Mouse (Mus musculus) erythroblast, embryonic 14.5 days (primary cell): ENCODE measurements around the gene Mindy2. TPM values are rescaled to one million over a fixed set of nuclear protein-coding genes. Genes with fewer than 3 reads are reported as not detected.
"Not testable (repeated sequence)": the region's sequence is repeated elsewhere in the genome, so short reads cannot be mapped to it uniquely, and the experiment has no call there.

Source experiments
- H3K27me3 ChIP-seq: 2 replicates; pipeline ENCODE4 v1.6.1; 2012; ENCODE audit warnings: inconsistent platforms; ENCODE audit not compliant: control insufficient read depth
- H3K36me3 ChIP-seq: 2 replicates; pipeline ENCODE4 v1.6.1; 2012; ENCODE audit warnings: mild to moderate bottlenecking, inconsistent platforms; ENCODE audit not compliant: control insufficient read depth
- H3K4me1 ChIP-seq: 2 replicates; pipeline ENCODE4 v1.6.1; 2012; ENCODE audit warnings: inconsistent platforms; ENCODE audit not compliant: control insufficient read depth
- H3K4me3 ChIP-seq: replicated peaks from 2 replicates; pipeline ENCODE3; 2012; ENCODE audit warnings: moderate library complexity, mild to moderate bottlenecking, inconsistent platforms
- H3K9me3 ChIP-seq: 2 replicates; pipeline ENCODE4 v1.6.1; 2012; ENCODE audit warnings: low read length, inconsistent platforms, mixed read lengths; ENCODE audit not compliant: control insufficient read depth
- GATA1 ChIP-seq: IDR thresholded peaks from 2 replicates; pipeline ENCODE4 v1.6.1; 2012; ENCODE audit warnings: low read length, inconsistent platforms, mixed read lengths
- TAL1 ChIP-seq: IDR thresholded peaks from 3 replicates; pipeline ENCODE4 v1.6.1; 2012; ENCODE audit warnings: low read length, inconsistent platforms, mixed read lengths
- polyA plus RNA-seq: library from polyadenylated mRNA; stranded (reverse); fragments of >175 nt; gene quantifications from 2 replicates; pipeline ENCODE4 v1.2.3, GENCODE M21; 2012

Mindy2 gene
- polyA plus RNA-seq, 1 experiment: 6.8 TPM

GRCm38 (mm10) chr9:70567651-70568050, 89.3 kb downstream of the Mindy2 start:
- H3K36me3 ChIP-seq: peaks cover 55% of the 10 kb centered on the region

GRCm38 (mm10) chr9:70562825-70563224, 94.1 kb downstream of the Mindy2 start:
- H3K27me3 ChIP-seq: no peaks in the 10 kb centered on the region
- H3K36me3 ChIP-seq: peaks cover 63% of the 10 kb centered on the region
- TF ChIP-seq TAL1 (no peak), GATA1 (no peak)
- no peak overlapping the region for H3K4me3 ChIP-seq
- no peaks in the 10 kb centered on the region; the same call in 1 of the 2 replicates for H3K4me1 ChIP-seq
- no peaks in the 10 kb centered on the region for H3K9me3 ChIP-seq

More at GRCm38 (mm10) chr9:70567651-70568050, 89.3 kb downstream of the Mindy2 start:
- Histone ChIP-seq H3K4me1 (no peaks in the 10 kb centered on the region; the same call in 1 of the 2 replicates), H3K4me3 (no peak overlapping the region), H3K27me3 (no peaks in the 10 kb centered on the region), H3K9me3 (no peaks in the 10 kb centered on the region)
- TF ChIP-seq GATA1 (no peak), TAL1 (no peak)

DNA sequence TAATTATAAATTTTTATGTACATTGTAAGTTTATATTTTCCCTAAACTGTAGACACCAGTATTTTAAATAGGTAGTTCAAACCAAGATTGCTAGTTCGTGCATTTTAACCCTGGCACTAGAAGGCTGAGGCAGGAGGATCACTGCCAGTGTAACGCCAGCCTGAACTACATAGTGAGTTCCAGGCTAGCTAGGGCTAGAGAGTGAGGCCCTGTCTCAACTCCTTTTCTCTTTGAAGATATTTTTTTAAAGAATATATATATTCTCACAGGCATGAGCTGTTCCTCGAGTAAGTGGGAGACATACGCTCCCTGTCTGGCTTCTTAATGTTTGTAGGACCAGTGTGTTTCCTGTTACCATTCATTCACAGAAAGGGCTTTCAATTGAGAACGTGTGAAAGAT, 100.2 kb downstream of the Mindy2 start:
- peaks cover 2% of the 10 kb centered on the region; the same call in 1 of the 2 replicates for H3K4me1 ChIP-seq
- H3K36me3 ChIP-seq: peaks cover 53% of the 10 kb centered on the region
- H3K27me3 ChIP-seq: no peaks in the 10 kb centered on the region
- no peaks in the 10 kb centered on the region for H3K9me3 ChIP-seq
- no peak overlapping the region for H3K4me3 ChIP-seq
- no peak for TF ChIP-seq TAL1
- no peak for TF ChIP-seq GATA1

DNA sequence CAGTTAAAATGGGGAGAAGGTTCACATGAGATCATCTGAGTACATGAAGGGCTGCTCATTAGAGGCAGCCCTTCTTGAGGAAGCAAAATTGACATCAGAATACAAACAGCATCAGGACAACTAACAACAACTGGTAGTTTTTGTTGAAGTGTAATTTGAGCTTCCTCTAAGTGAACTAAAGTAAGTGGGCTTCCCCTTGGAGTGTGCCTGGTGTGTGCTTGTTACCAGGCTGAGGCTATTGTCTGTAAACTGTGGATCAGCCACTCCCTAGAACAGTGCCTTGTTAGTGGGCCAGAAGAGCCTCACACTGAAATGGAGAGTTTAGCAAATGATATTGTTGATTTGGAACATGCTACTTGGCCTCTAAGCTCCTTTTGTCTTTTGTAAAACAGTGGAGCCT, 101.5 kb downstream of the Mindy2 start:
- Histone ChIP-seq H3K4me3 (no peak overlapping the region), H3K36me3 (peaks cover 48% of the 10 kb centered on the region)

GRCm38 (mm10) chr9:70552233-70552632, 104.7 kb downstream of the Mindy2 start:
- H3K36me3 ChIP-seq: peaks cover 53% of the 10 kb centered on the region
- not testable (repeated sequence) for H3K9me3 ChIP-seq, H3K4me1 ChIP-seq, H3K27me3 ChIP-seq, H3K4me3 ChIP-seq

More for the DNA sequence above, 101.5 kb downstream of the Mindy2 start:
- TF ChIP-seq TAL1 (no peak), GATA1 (no peak)
- Histone ChIP-seq H3K4me1 (peaks cover 2% of the 10 kb centered on the region; the same call in 1 of the 2 replicates), H3K9me3 (no peaks in the 10 kb centered on the region), H3K27me3 (no peaks in the 10 kb centered on the region)

- TF ChIP-seq GATA1 (no peak), TAL1 (no peak)
- no peak overlapping the region for H3K4me3 ChIP-seq
- no peaks in the 10 kb centered on the region for H3K27me3 ChIP-seq
- peaks cover 54% of the 10 kb centered on the region for H3K36me3 ChIP-seq
- no peaks in the 10 kb centered on the region for H3K9me3 ChIP-seq
- peaks cover 2% of the 10 kb centered on the region; the same call in 1 of the 2 replicates for H3K4me1 ChIP-seq
Observed at GRCm38 (mm10) chr9:70551524-70551923, 105.5 kb downstream of the Mindy2 start.

Other genes starting within 250 kb of the Mindy2 start
- gene Ccnb2, start 235.6 kb downstream of the Mindy2 start, polyA plus RNA-seq: 9.6 and 15.5 TPM in 2 replicates
- gene Rnf111, start 153.4 kb downstream of the Mindy2 start, polyA plus RNA-seq: 0.17 and 0.18 TPM in 2 replicates
- gene Sltm, start 114.4 kb downstream of the Mindy2 start, polyA plus RNA-seq: 1.3 TPM in 2 replicates
- gene Gm10642, start 923 bp downstream of the Mindy2 start, polyA plus RNA-seq: 0.45 and 0.52 TPM in 2 replicates
- 8.4 and 11.5 TPM in 2 replicates for gene Adam10, start 21.8 kb upstream of the Mindy2 start, polyA plus RNA-seq